Mouse (Mus musculus) midbrain, embryonic 11.5 days (tissue): ENCODE measurements around the gene Slc19a1. TPM values are rescaled to one million over a fixed set of nuclear protein-coding genes. Genes with fewer than 3 reads are reported as not detected.

Experiments
- ATAC-seq: fragments of 200-750 bp; cut with Nextera tagmentation; 2 replicates; pipeline ENCODE4 v1.8.0; 2017; ENCODE audit warnings: moderate TSS enrichment, moderate library complexity; ENCODE audit not compliant: low FRiP score
- DNase-seq: peaks from one replicate; pipeline ENCODE4 v3.0.0; 2015; ENCODE audit warnings: low spot score; ENCODE audit errors: missing footprints
- H3K27ac ChIP-seq: fragments of 300-500 bp; sonication (generic); 2 replicates; pipeline ENCODE4 v1.5.1; 2014; ENCODE audit warnings: low read depth, low read length
- H3K27me3 ChIP-seq: fragments of 300-500 bp; sonication (generic); 2 replicates; pipeline ENCODE4 v1.6.1; 2014; ENCODE audit warnings: mild to moderate bottlenecking, low read length, moderate library complexity, mixed read lengths; ENCODE audit not compliant: control insufficient read depth, insufficient read depth
- H3K36me3 ChIP-seq: fragments of 300-500 bp; sonication (generic); 2 replicates; pipeline ENCODE4 v1.6.1; 2014; ENCODE audit warnings: mild to moderate bottlenecking, low read length, moderate library complexity, mixed read lengths; ENCODE audit not compliant: control insufficient read depth, insufficient read depth
- H3K4me1 ChIP-seq: fragments of 300-500 bp; sonication (generic); 2 replicates; pipeline ENCODE4 v1.6.1; 2014; ENCODE audit warnings: low read length; ENCODE audit not compliant: control insufficient read depth, insufficient read depth
- H3K4me2 ChIP-seq: fragments of 300-500 bp; sonication (generic); 2 replicates; pipeline ENCODE4 v1.6.1; 2014; ENCODE audit warnings: mild to moderate bottlenecking, moderate library complexity
- H3K4me3 ChIP-seq: fragments of 300-500 bp; sonication (generic); 2 replicates; pipeline ENCODE4 v1.5.1; 2014; ENCODE audit warnings: low read depth, low read length
- H3K9ac ChIP-seq: fragments of 300-500 bp; sonication (generic); 2 replicates; pipeline ENCODE4 v1.6.1; 2014; ENCODE audit warnings: low read length
- H3K9me3 ChIP-seq: fragments of 300-500 bp; sonication (generic); 2 replicates; pipeline ENCODE4 v1.6.1; 2016; ENCODE audit warnings: low read length; ENCODE audit not compliant: control insufficient read depth
- WGBS: fragments of 180-500 bp; shearing (Covaris S2); extraction: QIAGEN DNeasy Blood & Tissue Kit; methylation state at CpG from one replicate; pipeline ENCODE4 v1.1.7; 2014; 5-methylcytosine and 5-hydroxymethylcytosine counted together
- polyA plus RNA-seq: library from polyadenylated mRNA; unstranded; fragments of >200 nt; fragmentation: Nextera tagmentation; extraction: Ambion mirVana; gene quantifications from 2 replicates; pipeline ENCODE4 v1.2.1, GENCODE M21; 2014

The Slc19a1 gene
- 27.5 and 29.5 TPM in 2 replicates for polyA plus RNA-seq

DNA sequence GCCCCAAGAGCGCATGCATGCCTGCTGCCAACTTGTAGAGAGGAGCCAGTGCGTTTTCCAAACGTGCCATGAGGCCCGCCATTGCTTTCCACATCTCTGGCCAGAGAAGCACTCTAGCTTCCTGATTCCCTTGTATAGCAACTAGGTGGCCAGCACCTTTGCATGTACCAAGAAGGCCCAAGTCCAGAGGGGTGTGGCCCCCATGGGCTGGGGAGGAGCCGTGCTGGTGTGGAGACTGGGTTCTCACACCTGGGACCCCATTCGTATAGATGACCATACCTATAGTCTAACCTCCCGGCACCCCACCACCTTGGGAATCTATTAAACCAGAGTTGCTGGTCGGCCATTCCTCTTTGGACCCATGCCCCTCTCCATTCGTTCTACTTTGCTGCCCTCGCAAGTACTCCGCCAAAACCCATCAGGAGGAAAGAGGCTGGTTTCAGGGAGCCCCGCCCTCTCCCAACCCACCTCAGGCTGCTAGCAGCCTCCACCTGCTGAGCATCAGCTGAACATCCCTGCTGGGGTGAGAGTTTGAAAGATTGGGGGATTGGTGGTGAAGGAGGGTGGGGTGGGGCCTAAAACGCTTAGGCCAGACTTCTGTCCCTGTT, at the start of gene Slc19a1:
Slc19a1 (plus strand) TSS at position 474 of the 608 bp plus-strand sequence.
- Histone ChIP-seq H3K4me1 (peaks cover 15% of the 10 kb centered on the region), H3K27me3 (no peaks in the 10 kb centered on the region), H3K27ac (peak within 1 kb of the TSS; percentile 40; the same call in 1 of the 2 replicates), H3K36me3 (no peaks in the 10 kb centered on the region), H3K4me3 (peak within 1 kb of the TSS; percentile 69), H3K9me3 (no peaks in the 10 kb centered on the region), H3K4me2 (peak within 1 kb of the TSS; percentile 81), H3K9ac (peak within 1 kb of the TSS; percentile 72)
- DNase-seq (no peak), ATAC-seq (no peak)
- 36% methylated on average over 13 of the region's 13 CpGs for WGBS

DNA sequence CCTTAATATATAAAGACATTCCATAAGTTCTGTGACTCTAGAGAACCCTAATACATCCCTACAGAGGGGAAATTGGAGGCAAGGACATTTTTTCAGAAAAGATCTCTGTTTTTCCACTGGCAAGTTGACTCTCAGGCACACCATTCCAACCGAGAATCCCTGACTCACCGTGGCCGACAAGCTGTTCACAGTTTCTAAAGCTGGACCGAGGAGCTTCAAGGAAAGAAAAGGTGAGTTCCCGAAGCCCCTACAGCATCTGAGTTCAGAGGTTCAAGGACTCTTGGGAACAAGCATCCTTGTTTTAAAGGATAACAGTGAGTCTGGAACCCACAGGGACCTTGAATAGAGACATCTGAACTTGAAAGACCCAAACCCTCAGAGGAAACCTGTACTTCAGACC, 43.5 kb upstream of the Slc19a1 start:
- H3K4me1 ChIP-seq: no peaks in the 10 kb centered on the region
- H3K4me2 ChIP-seq: no peak overlapping the region
- no peak for ATAC-seq
- WGBS: 88% methylated on average over 5 of the region's 5 CpGs
- no peaks in the 10 kb centered on the region for H3K27me3 ChIP-seq
- no peak overlapping the region for H3K9ac ChIP-seq
- no peaks in the 10 kb centered on the region for H3K9me3 ChIP-seq
- H3K4me3 ChIP-seq: no peak overlapping the region
- no peak overlapping the region for H3K27ac ChIP-seq
- H3K36me3 ChIP-seq: no peaks in the 10 kb centered on the region
- peak; percentile 73 for DNase-seq

DNA sequence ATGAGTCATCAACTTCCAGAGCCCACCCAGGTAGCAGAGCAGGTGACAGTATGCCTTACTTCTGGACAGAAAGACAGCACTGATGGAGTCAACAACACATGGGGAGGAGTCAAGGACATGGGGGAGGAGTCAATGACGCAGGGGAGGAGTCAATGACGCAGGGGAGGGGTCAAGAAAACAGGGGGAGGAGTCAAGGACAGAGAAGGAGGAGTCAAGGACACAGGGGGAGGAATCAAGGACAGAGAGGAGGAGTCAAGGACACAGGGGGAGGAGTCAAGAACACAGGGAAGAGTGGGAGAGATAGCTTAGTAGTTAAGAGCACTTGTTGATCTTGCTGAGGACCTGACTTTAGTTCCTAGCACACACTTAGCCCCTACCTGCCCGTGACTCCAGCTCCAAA, 39.6 kb upstream of the Slc19a1 start:
- H3K27me3 ChIP-seq: no peaks in the 10 kb centered on the region
- H3K27ac ChIP-seq: no peak overlapping the region
- no peak for ATAC-seq
- H3K36me3 ChIP-seq: no peaks in the 10 kb centered on the region
- no peaks in the 10 kb centered on the region for H3K9me3 ChIP-seq
- no peaks in the 10 kb centered on the region for H3K4me1 ChIP-seq
- no peak overlapping the region for H3K4me2 ChIP-seq
- 62% methylated on average over 3 of the region's 3 CpGs for WGBS
- peak; percentile 47 for DNase-seq
- H3K9ac ChIP-seq: no peak overlapping the region
- no peak overlapping the region for H3K4me3 ChIP-seq

DNA sequence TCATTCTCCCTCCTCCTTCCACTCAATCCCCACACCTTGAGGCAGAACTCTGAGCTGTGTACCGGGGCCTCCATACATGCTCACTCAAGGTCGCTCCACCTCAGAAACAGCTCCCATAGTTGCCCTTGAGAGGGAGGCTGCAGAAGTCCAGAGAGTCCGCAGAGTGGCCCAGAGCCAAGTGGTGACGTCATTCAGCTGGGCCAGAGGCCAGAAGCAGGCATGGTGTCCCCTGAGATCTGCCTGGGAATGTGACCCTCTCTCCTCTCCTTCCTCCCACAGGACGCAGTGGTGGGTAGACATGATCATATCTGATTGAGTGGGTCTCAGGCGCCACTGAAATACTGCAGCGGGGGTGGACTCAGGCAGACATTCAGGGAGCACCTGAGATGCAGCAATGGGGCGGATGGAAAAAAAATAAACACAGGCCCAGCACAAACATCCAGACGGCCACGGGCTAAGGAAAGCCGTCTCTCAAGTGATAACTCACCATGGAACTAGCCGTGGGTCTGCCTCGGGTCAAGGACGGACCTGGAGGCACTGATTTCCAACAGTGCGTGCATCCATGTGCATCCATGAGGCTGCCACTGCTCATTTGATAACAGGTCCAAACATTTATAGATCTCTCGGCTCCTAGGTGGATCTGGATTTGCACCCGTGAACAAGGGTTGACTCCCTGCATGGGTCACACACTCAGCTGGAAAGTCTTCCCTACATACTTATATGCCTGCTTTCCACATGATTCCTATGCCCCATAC, 34.1 kb upstream of the Slc19a1 start:
- H3K4me3 ChIP-seq: no peak overlapping the region
- no peak overlapping the region for H3K4me2 ChIP-seq
- DNase-seq: peak; percentile 56
- H3K27me3 ChIP-seq: no peaks in the 10 kb centered on the region
- no peak for ATAC-seq
- H3K9ac ChIP-seq: no peak overlapping the region
- no peaks in the 10 kb centered on the region for H3K36me3 ChIP-seq
- H3K9me3 ChIP-seq: no peaks in the 10 kb centered on the region
- H3K4me1 ChIP-seq: no peaks in the 10 kb centered on the region
- H3K27ac ChIP-seq: no peak overlapping the region
- 81% methylated on average over 17 of the region's 17 CpGs for whole genome bisulfite sequencing

DNA sequence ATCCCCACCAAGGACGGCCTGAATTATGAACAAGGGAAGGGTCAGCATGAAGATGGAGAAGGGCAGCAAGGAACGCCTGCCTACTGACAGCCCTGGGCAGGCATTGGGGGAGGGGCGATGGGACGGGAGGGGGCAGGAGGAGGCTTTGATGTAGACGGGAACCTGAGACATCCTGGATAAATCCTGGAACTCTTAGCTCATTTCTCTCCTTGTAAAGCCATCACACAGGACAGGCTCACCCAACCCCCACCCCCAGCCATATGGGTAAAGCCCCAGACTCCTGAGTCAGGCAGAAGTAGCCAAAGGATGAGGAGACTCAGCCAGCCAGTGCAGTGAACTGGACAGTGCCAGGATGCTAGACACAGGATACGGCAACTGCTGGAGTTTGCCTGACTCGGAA, 27.1 kb upstream of the Slc19a1 start:
- no peak for ATAC-seq
- H3K27ac ChIP-seq: no peak overlapping the region
- 20% methylated on average over 7 of the region's 7 CpGs for WGBS
- no peak overlapping the region for H3K4me3 ChIP-seq
- H3K36me3 ChIP-seq: no peaks in the 10 kb centered on the region
- H3K4me1 ChIP-seq: peaks cover 11% of the 10 kb centered on the region
- no peak overlapping the region for H3K9ac ChIP-seq
- H3K4me2 ChIP-seq: no peak overlapping the region
- DNase-seq: peak; percentile 84
- no peaks in the 10 kb centered on the region for H3K9me3 ChIP-seq
- H3K27me3 ChIP-seq: no peaks in the 10 kb centered on the region

DNA sequence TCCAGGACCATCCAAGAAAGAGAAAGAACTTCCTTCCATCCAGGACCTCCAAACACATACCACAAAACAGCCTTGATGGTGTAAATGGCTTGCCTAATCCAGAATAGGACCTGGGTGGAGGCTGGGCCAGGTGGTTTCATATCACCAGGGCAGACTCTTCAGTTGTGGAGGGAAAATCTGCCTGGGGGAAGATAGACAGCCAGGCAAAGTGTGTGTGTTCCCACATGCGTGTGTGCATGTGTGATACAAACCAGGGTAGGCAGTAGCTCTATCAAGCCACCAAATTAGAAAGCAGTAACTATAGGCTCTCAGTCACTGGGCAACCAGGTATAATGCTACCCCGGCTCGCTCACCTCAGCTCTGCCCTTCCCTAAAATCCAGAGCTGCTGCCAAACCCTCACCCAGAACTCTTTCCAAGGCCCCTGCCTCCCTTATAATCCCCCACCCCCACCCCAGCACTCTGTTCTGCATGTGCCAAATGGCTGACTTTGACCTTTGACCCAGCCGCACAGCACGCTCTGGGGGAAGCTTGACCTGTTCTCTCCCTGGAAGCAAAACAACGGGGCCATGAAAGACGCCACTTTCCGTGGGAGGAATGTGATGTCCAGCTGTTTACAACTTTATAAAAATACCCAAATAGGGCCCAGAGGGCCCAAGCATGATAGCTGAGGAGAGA, 24.5 kb upstream of the Slc19a1 start:
- Histone ChIP-seq H3K36me3 (no peaks in the 10 kb centered on the region), H3K9ac (peak overlapping the region; percentile 12; the same call in 1 of the 2 replicates), H3K27me3 (no peaks in the 10 kb centered on the region), H3K4me3 (no peak overlapping the region), H3K9me3 (no peaks in the 10 kb centered on the region), H3K27ac (peak overlapping the region; percentile 90), H3K4me2 (no peak overlapping the region), H3K4me1 (peaks cover 11% of the 10 kb centered on the region)
- ATAC-seq: peak; percentile 43; the same call in 1 of the 2 replicates
- WGBS: 28% methylated on average over 8 of the region's 8 CpGs
- peak; percentile 85 for DNase-seq

DNA sequence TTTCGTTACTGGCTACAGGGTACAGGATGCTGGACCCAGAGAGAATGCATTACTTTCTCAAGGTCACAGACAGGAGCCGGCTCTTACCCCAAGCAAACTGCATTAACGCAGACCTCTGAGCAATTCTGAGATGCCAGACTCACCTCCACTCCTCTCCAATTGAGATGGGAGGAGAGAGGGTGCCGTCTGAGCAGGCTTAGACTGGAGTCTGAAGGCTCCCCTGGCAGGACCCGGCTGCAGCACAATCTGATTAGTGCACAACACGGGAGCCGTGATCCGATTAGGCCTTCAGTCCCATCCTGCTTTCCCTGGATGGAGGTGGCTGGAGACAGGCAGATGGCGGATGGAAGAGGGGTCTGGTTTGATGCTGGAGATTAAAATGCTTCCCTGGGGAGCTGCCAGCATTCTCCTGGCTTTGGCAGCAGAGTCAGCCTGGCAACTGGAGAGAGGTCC, 23.9 kb upstream of the Slc19a1 start:
- no peaks in the 10 kb centered on the region for H3K36me3 ChIP-seq
- WGBS: 14% methylated on average over 9 of the region's 9 CpGs
- no peaks in the 10 kb centered on the region for H3K27me3 ChIP-seq
- H3K9ac ChIP-seq: peak overlapping the region; percentile 12; the same call in 1 of the 2 replicates
- no peaks in the 10 kb centered on the region for H3K9me3 ChIP-seq
- DNase-seq (peak; percentile 95), ATAC-seq (peak; percentile 81)
- H3K4me1 ChIP-seq: peaks cover 11% of the 10 kb centered on the region
- no peak overlapping the region for H3K4me2 ChIP-seq
- H3K27ac ChIP-seq: peak overlapping the region; percentile 90
- no peak overlapping the region for H3K4me3 ChIP-seq

DNA sequence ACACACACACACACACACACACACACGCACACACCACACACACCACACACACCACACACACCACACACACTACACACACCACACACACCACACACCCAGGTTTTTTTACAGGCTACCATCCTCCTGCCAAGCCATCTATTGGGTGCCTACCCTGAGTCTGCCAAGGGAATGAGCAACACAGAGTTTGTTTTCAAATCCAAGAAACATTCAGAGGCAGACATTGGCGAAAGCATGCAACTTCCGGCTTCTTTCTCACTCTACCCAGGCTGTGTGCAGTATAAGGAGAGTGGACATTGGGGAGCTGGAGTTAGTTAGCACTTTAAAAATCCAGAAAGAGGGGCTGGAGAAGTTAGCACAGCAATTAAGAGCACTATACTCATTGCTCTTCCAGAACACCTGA, 23.3 kb upstream of the Slc19a1 start:
- DNase-seq (no peak), ATAC-seq (no peak)
- peak overlapping the region; percentile 90; the same call in 1 of the 2 replicates for H3K27ac ChIP-seq

DNA sequence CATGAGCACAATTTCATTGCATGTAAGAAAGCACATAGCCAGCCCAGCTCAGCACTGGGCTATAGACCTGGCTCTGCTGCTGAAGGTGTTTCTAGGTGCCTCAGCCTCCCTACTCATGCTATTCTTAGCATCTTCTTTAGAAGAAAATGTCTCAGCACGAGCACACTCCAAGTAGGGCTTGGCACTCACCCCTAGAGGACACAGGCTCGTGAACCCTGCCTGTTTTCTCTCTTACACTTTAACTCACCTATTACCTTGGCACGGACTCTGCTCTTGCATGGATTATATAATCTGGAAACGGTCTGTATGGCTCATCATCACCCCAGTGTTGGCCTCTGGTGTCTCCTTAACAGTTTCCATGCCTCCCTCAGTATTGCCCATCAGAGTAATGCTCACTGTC, 20.4 kb upstream of the Slc19a1 start:
- no peak for ATAC-seq
- no peaks in the 10 kb centered on the region for H3K27me3 ChIP-seq
- 82% methylated on average over 4 of the region's 4 CpGs for WGBS

More for the DNA sequence above, 23.3 kb upstream of the Slc19a1 start:
- peaks cover 11% of the 10 kb centered on the region for H3K4me1 ChIP-seq
- H3K36me3 ChIP-seq: no peaks in the 10 kb centered on the region
- 70% methylated on average over 3 of the region's 3 CpGs for WGBS
- H3K9me3 ChIP-seq: no peaks in the 10 kb centered on the region
- H3K4me3 ChIP-seq: no peak overlapping the region
- H3K9ac ChIP-seq: no peak overlapping the region
- H3K4me2 ChIP-seq: no peak overlapping the region
- no peaks in the 10 kb centered on the region for H3K27me3 ChIP-seq

More for the DNA sequence above, 20.4 kb upstream of the Slc19a1 start:
- DNase-seq: peak; percentile 68
- H3K4me3 ChIP-seq: no peak overlapping the region
- no peaks in the 10 kb centered on the region for H3K9me3 ChIP-seq
- H3K27ac ChIP-seq: no peak overlapping the region
- H3K9ac ChIP-seq: no peak overlapping the region
- H3K4me2 ChIP-seq: no peak overlapping the region
- no peaks in the 10 kb centered on the region for H3K36me3 ChIP-seq
- peaks cover 14% of the 10 kb centered on the region for H3K4me1 ChIP-seq
